Mouse (Mus musculus) gastrocnemius, adult 8-10 months (tissue): Measurements from ENCODE around the gene Tmem147. TPM values are rescaled to one million over a fixed set of nuclear protein-coding genes. Genes with fewer than 3 reads are reported as not detected.
A peak's percentile ranks its signal among the peaks of the same experiment; 100 is the strongest.

Experiments
- DNase-seq, 2 experiments: peaks; one replicate each; pipeline ENCODE4 v3.0.0; 2022; ENCODE audit warnings: low spot score in 2 of 2
- total RNA-seq, 4 experiments: library from RNA; stranded (reverse); gene quantifications; 2 replicates each; pipeline ENCODE4 v1.2.4; 2022

Gene Tmem147
- total RNA-seq, 4 experiments from 2014 or later: 215 to 260 (median 249) TPM

GRCm38 (mm10) chr7:30728214-30728613, 1.1 kb downstream of the Tmem147 start:
- DNase-seq: no peak

- no peak for DNase-seq
These were observed 5.9 kb downstream of the Tmem147 start for GRCm38 (mm10) chr7:30723274-30723953.

- DNase-seq: no peak
These were observed 8.1 kb downstream of the Tmem147 start for GRCm38 (mm10) chr7:30721286-30721685.

- no peak for DNase-seq
These were observed 9.7 kb downstream of the Tmem147 start for GRCm38 (mm10) chr7:30719669-30720068.

- DNase-seq: peak in 1 of 2 experiments; percentile 16
These were observed 11.7 kb downstream of the Tmem147 start for GRCm38 (mm10) chr7:30717716-30718046.

- DNase-seq: peak in 1 of 2 experiments; percentile 25
These were observed 12.2 kb downstream of the Tmem147 start for GRCm38 (mm10) chr7:30717006-30717715.

GRCm38 (mm10) chr7:30711942-30712341, 17.4 kb downstream of the Tmem147 start, which contains the start of gene Atp4a:
Gene Atp4a, plus strand, starts transcription at chr7:30712209.
- DNase-seq: no peak

- no peak for DNase-seq
These were observed 21.9 kb downstream of the Tmem147 start for GRCm38 (mm10) chr7:30707441-30707840.

GRCm38 (mm10) chr7:30706214-30706882, 23.0 kb downstream of the Tmem147 start:
- DNase-seq: no peak

GRCm38 (mm10) chr7:30698589-30698988, 30.8 kb downstream of the Tmem147 start, which contains the start of gene 2200002J24Rik:
Gene 2200002J24Rik, plus strand, starts transcription at chr7:30698926.
- no peak for DNase-seq

GRCm38 (mm10) chr7:30698101-30698500, 31.2 kb downstream of the Tmem147 start:
- DNase-seq: no peak

- no peak for DNase-seq
These were observed 41.0 kb downstream of the Tmem147 start for GRCm38 (mm10) chr7:30688325-30688724.

- DNase-seq: no peak
These were observed 45.9 kb downstream of the Tmem147 start for GRCm38 (mm10) chr7:30683425-30683824.

- DNase-seq: peak; percentile 49 to 65
These were observed 47.4 kb downstream of the Tmem147 start for GRCm38 (mm10) chr7:30681897-30682296.

GRCm38 (mm10) chr7:30678263-30678975, 50.9 kb downstream of the Tmem147 start:
- peak; percentile 20 to 27 for DNase-seq

Other genes with a start within 250 kb of the Tmem147 start
- not detected for gene Prodh2, start 235.9 kb downstream of the Tmem147 start, total RNA-seq
- under 1 TPM; 0.09 to 0.72 (median 0.27) TPM for gene Arhgap33, start 194.5 kb downstream of the Tmem147 start, total RNA-seq
- gene Hspb6, start 177.4 kb downstream of the Tmem147 start, total RNA-seq: 1,000 to 10,000 TPM in 3 of 4 experiments, 100 to 1,000 TPM in 1; 959 to 1,157 (median 1,030) TPM
- gene Proser3, start 177.2 kb downstream of the Tmem147 start, total RNA-seq: 1 to 10 TPM; 2.6 to 6.2 (median 3.7) TPM
- gene Lin37, start 169.7 kb downstream of the Tmem147 start, total RNA-seq: 10 to 100 TPM in 3 of 4 experiments, 1 to 10 TPM in 1; 8.1 to 12.4 (median 11.0) TPM
- gene U2af1l4, start 166.2 kb downstream of the Tmem147 start, total RNA-seq: 10 to 100 TPM; 53.4 to 57.5 (median 56.9) TPM
- gene Gm49396, start 166.2 kb downstream of the Tmem147 start, total RNA-seq: 1 to 10 TPM in 3 of 4 experiments, under 1 TPM in 1; 0.56 to 1.9 (median 1.5) TPM
- 100 to 1,000 TPM; 140 to 149 (median 146) TPM for gene Psenen, start 165.9 kb downstream of the Tmem147 start, total RNA-seq
- gene Igflr1, start 164.1 kb downstream of the Tmem147 start, total RNA-seq: under 1 TPM; 0.31 to 0.85 (median 0.65) TPM
- 10 to 100 TPM; 10.9 to 15.2 (median 13.0) TPM for gene Kmt2b, start 140.8 kb downstream of the Tmem147 start, total RNA-seq
- gene Zbtb32, start 130.6 kb downstream of the Tmem147 start, total RNA-seq: not detected
- under 1 TPM in 1 of 4 experiments, not detected in 3; 0.20 TPM for gene Upk1a, start 116.7 kb downstream of the Tmem147 start, total RNA-seq
- 1,000 to 10,000 TPM; 1,165 to 1,556 (median 1,355) TPM for gene Cox6b1, start 103.4 kb downstream of the Tmem147 start, total RNA-seq
- not detected for gene Etv2, start 93.7 kb downstream of the Tmem147 start, total RNA-seq
- gene Rbm42, start 79.2 kb downstream of the Tmem147 start, total RNA-seq: 10 to 100 TPM; 35.6 to 41.1 (median 38.5) TPM
- gene Haus5, start 64.5 kb downstream of the Tmem147 start, total RNA-seq: 1 to 10 TPM; 2.0 to 4.3 (median 4.0) TPM
- 1 to 10 TPM; 1.9 to 3.4 (median 2.9) TPM for gene Pmis2, start 57.9 kb downstream of the Tmem147 start, total RNA-seq
- gene 2200002J24Rik, start 30.6 kb downstream of the Tmem147 start, total RNA-seq: not detected
- 1 to 10 TPM in 1 of 4 experiments, under 1 TPM in 1, not detected in 2; 0.31 to 1.4 TPM for gene Atp4a, start 17.3 kb downstream of the Tmem147 start, total RNA-seq
- not detected for gene Gapdhs, start 14.1 kb upstream of the Tmem147 start, total RNA-seq
- gene Sbsn, start 21.9 kb upstream of the Tmem147 start, total RNA-seq: 1 to 10 TPM in 2 of 4 experiments, under 1 TPM in 2; 0.53 to 2.0 (median 1.4) TPM
- gene Dmkn, start 34.2 kb upstream of the Tmem147 start, total RNA-seq: 1 to 10 TPM in 1 of 4 experiments, under 1 TPM in 1, not detected in 2; 0.48 to 1.0 TPM
- gene Krtdap, start 58.4 kb upstream of the Tmem147 start, total RNA-seq: 1 to 10 TPM in 3 of 4 experiments, not detected in 1; 1.7 to 3.5 (median 2.0) TPM
- gene Ffar2, start 94.2 kb upstream of the Tmem147 start, total RNA-seq: 1 to 10 TPM in 2 of 4 experiments, under 1 TPM in 1, not detected in 1; 0.21 to 1.2 (median 1.2) TPM
- gene Ffar3, start 126.6 kb upstream of the Tmem147 start, total RNA-seq: not detected
- gene Ffar1, start 132.0 kb upstream of the Tmem147 start, total RNA-seq: not detected
- gene Cd22, start 150.8 kb upstream of the Tmem147 start, total RNA-seq: not detected
- under 1 TPM in 3 of 4 experiments, not detected in 1; 0.47 to 0.65 (median 0.56) TPM for gene Mag, start 185.3 kb upstream of the Tmem147 start, total RNA-seq
- gene Hamp2, start 195.1 kb upstream of the Tmem147 start, total RNA-seq: not detected
- under 1 TPM in 1 of 4 experiments, not detected in 3; 0.86 TPM for gene Hamp, start 214.5 kb upstream of the Tmem147 start, total RNA-seq
- gene Usf2, start 227.3 kb upstream of the Tmem147 start, total RNA-seq: 10 to 100 TPM; 75.5 to 96.0 (median 89.5) TPM
- gene Lsr, start 243.9 kb upstream of the Tmem147 start, total RNA-seq: under 1 TPM in 3 of 4 experiments, not detected in 1; 0.29 to 0.56 (median 0.54) TPM
- under 1 TPM in 1 of 4 experiments, not detected in 3; 0.19 TPM for gene Fam187b, start 244.2 kb upstream of the Tmem147 start, total RNA-seq